Mouse (Mus musculus) neural tube, embryonic 15.5 days (tissue): ENCODE measurements around the gene Mrps36. TPM values are rescaled to one million over a fixed set of nuclear protein-coding genes. Genes with fewer than 3 reads are reported as not detected.

Source experiments
- ATAC-seq: fragments of 200-750 bp; cut with Nextera tagmentation; 2 replicates; pipeline ENCODE4 v1.8.0; 2017; ENCODE audit warnings: mild to moderate bottlenecking, moderate TSS enrichment, moderate library complexity; ENCODE audit not compliant: low FRiP score
- H3K27ac ChIP-seq: fragments of 300-500 bp; sonication (generic); replicated peaks from 2 replicates; pipeline ENCODE4 v1.5.1; 2015; ENCODE audit warnings: mild to moderate bottlenecking, inconsistent platforms
- H3K27me3 ChIP-seq: fragments of 300-500 bp; sonication (generic); replicated peaks from 2 replicates; pipeline ENCODE4 v1.6.1; 2015; ENCODE audit warnings: inconsistent platforms
- H3K36me3 ChIP-seq: fragments of 300-500 bp; sonication (generic); 2 replicates; pipeline ENCODE4 v1.6.1; 2015; ENCODE audit warnings: inconsistent platforms
- H3K4me1 ChIP-seq: fragments of 300-500 bp; sonication (generic); 2 replicates; pipeline ENCODE4 v1.6.1; 2015; ENCODE audit warnings: inconsistent platforms
- H3K4me2 ChIP-seq: fragments of 300-500 bp; sonication (generic); 2 replicates; pipeline ENCODE4 v1.6.1; 2015; ENCODE audit warnings: inconsistent platforms, mild to moderate bottlenecking, moderate library complexity
- H3K4me3 ChIP-seq: fragments of 300-500 bp; sonication (generic); replicated peaks from 2 replicates; pipeline ENCODE4 v1.5.1; 2015; ENCODE audit warnings: mild to moderate bottlenecking, inconsistent platforms
- H3K9ac ChIP-seq: fragments of 300-500 bp; sonication (generic); replicated peaks from 2 replicates; pipeline ENCODE4 v1.6.1; 2015; ENCODE audit warnings: mild to moderate bottlenecking, inconsistent platforms
- H3K9me3 ChIP-seq: fragments of 300-500 bp; sonication (generic); replicated peaks from 2 replicates; pipeline ENCODE4 v1.6.1; 2016; ENCODE audit warnings: inconsistent platforms
- WGBS: fragments of 180-500 bp; shearing (Covaris S2); methylation state at CpG from one replicate; pipeline ENCODE4 v1.1.7; 2015; ENCODE audit warnings: mixed read lengths; 5-methylcytosine and 5-hydroxymethylcytosine counted together
- polyA plus RNA-seq: library from polyadenylated mRNA; unstranded; fragments of >200 nt; fragmentation: Nextera tagmentation; extraction: Ambion mirVana; gene quantifications from 2 replicates; pipeline ENCODE4 v1.2.1, GENCODE M21; 2015

Gene Mrps36
- polyA plus RNA-seq, 1 experiment from 2014 or later, result 168 TPM

DNA sequence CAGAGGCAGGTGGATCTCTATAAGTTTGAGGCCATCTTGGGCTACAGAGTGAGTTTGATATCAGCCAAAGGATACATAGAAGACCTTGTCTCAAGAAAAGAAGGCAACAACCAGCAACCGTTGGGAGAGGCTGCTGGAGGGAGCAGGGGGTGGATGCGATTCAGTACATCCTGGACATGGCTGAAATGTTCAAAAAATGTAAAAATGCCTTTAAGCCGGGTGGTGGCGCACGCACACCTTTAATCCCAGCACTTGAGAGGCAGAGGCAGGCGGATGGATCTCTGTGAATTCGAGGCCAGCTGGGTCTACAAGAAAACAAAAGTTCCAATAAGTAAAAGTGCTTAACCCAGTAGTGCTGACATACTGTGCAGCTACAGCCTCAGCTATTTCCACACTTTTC is 56.9 kb downstream of the Mrps36 start:
- Histone ChIP-seq H3K36me3 (no peaks in the 10 kb centered on the region), H3K9ac (no peak overlapping the region), H3K27me3 (no peaks in the 10 kb centered on the region), H3K9me3 (no peaks in the 10 kb centered on the region), H3K4me2 (no peak overlapping the region), H3K4me3 (no peak overlapping the region), H3K27ac (no peak overlapping the region), H3K4me1 (no peaks in the 10 kb centered on the region)
- WGBS, result 66% methylated on average over 7 of the region's 7 CpGs
- ATAC-seq, result no peak

Other genes starting within 250 kb of the Mrps36 start
- gene Ocln, start 191.9 kb downstream of the Mrps36 start, polyA plus RNA-seq, result 6.7 and 13.2 TPM in 2 replicates
- gene Marveld2, start 127.7 kb downstream of the Mrps36 start, polyA plus RNA-seq, result 2.5 and 4.9 TPM in 2 replicates
- gene Ak6, start 93.7 kb downstream of the Mrps36 start, polyA plus RNA-seq, result 306 and 309 TPM in 2 replicates
- gene Rad17, start 93.6 kb downstream of the Mrps36 start, polyA plus RNA-seq, result 16.2 and 17.3 TPM in 2 replicates
- gene Taf9, start 93.1 kb downstream of the Mrps36 start, polyA plus RNA-seq, result 25.3 and 29.1 TPM in 2 replicates
- 1.5 and 3.7 TPM in 2 replicates for gene Ccdc125, start 74.9 kb downstream of the Mrps36 start, polyA plus RNA-seq
- gene Cdk7, start 13.7 kb downstream of the Mrps36 start, polyA plus RNA-seq, result 40.2 and 50.5 TPM in 2 replicates
- 5.9 and 11.2 TPM in 2 replicates for gene Cenph, start 31.2 kb upstream of the Mrps36 start, polyA plus RNA-seq
- 28.1 and 74.7 TPM in 2 replicates for gene Ccnb1, start 41.9 kb upstream of the Mrps36 start, polyA plus RNA-seq
- gene Slc30a5, start 88.8 kb upstream of the Mrps36 start, polyA plus RNA-seq, result 34.1 and 38.6 TPM in 2 replicates